Mouse (Mus musculus): ENCODE results near the gene Nfkbil1. TPM values are rescaled to one million over a fixed set of nuclear protein-coding genes. Genes with fewer than 3 reads are reported as not detected.
A peak's percentile ranks its signal among the peaks of the same experiment; 100 is the strongest.

Nfkbil1 gene
- total and polyA plus RNA-seq, 2 experiments from 2014 or later, result 6.7 to 33.4 TPM

DNA sequence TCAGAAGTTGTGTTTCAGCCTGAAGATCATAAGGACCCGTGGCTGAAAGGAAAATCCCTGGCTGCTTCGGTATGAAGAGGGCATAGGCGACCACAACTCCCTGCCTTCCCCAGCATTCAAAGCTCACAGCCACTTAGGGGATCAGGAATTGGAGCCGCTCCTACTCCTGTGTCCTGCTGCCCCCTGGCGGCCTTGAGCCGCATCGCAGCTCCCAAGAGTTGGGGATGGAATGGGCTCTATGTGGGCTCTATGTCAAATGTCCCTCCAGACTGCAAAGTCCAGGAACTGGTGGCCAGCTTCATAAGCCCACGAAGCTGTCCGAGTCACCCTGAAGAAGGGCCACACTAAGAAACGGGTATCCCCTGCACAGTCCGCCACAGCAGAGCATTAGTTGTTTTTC is 39.2 kb upstream of the Nfkbil1 start:
- no peaks in the 10 kb centered on the region for H3K4me1 ChIP-seq (ENCODE audit: control insufficient read depth, insufficient read depth)
- peak; percentile 54 for DNase-seq (ENCODE audit: low spot score)
- TF ChIP-seq CTCF (IDR thresholded peaks at IDR 0.05; ENCODE audit: low read depth) (peak; percentile 93), EP300 (IDR thresholded peaks at IDR 0.05; ENCODE audit: low read depth) (no peak)

DNA sequence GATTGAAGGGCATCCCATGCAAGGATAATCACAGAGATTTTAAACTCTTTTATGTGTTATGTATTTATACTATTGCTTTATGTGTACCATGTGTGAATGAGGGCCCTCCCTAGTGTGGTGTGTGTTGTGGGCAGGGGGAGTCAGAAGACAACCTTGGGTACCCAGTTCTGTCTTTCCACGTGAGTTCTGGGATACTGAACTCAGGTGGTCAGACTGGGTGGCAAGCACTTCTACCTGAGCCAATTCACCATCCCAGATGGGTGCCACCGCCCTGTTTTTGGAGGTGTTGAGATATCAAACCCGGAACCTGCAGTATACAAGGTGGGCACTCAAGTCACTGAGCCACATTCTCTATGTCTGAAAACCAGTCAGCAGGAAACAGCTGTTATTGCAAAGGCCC is 36.7 kb upstream of the Nfkbil1 start:
- H3K27me3 ChIP-seq (ENCODE audit: control insufficient read depth, insufficient read depth, low read length), result peaks cover 26% of the 10 kb centered on the region
- H3K4me1 ChIP-seq (ENCODE audit: control insufficient read depth, insufficient read depth), result no peaks in the 10 kb centered on the region
- H3K4me2 ChIP-seq (ENCODE audit: low read depth, low read length), result no peak overlapping the region
- no peaks in the 10 kb centered on the region for H3K9me3 ChIP-seq (replicated peaks; ENCODE audit: control insufficient read depth, low read length)
- no peak overlapping the region for H3K4me3 ChIP-seq (ENCODE audit: low read depth, low read length)
- no peaks in the 10 kb centered on the region for H3K36me3 ChIP-seq (replicated peaks; ENCODE audit: control insufficient read depth, insufficient read depth, low read length)
- H3K27ac ChIP-seq (ENCODE audit: low read depth), result no peak overlapping the region
- 59% methylated on average over 3 of the region's 3 CpGs for WGBS
- ATAC-seq (ENCODE audit: insufficient read depth, low read depth), result no peak
- no peak for DNase-seq (ENCODE audit: low spot score)
- TF ChIP-seq EP300 (IDR thresholded peaks at IDR 0.05; ENCODE audit: low read depth), result no peak
- TF ChIP-seq CTCF (IDR thresholded peaks at IDR 0.05; ENCODE audit: low read depth), result no peak
- no peak overlapping the region for H3K9ac ChIP-seq (replicated peaks; ENCODE audit: low read depth, low read length)

More for the DNA sequence above, 39.2 kb upstream of the Nfkbil1 start:
- 3% methylated on average over 11 of the region's 11 CpGs for WGBS
- Histone ChIP-seq H3K27me3 (ENCODE audit: control insufficient read depth, insufficient read depth, low read length) (peaks cover 30% of the 10 kb centered on the region), H3K27ac (ENCODE audit: low read depth) (no peak overlapping the region), H3K4me3 (ENCODE audit: low read depth, low read length) (no peak overlapping the region), H3K9me3 (replicated peaks; ENCODE audit: control insufficient read depth, low read length) (no peaks in the 10 kb centered on the region), H3K36me3 (replicated peaks; ENCODE audit: control insufficient read depth, insufficient read depth, low read length) (no peaks in the 10 kb centered on the region), H3K9ac (replicated peaks; ENCODE audit: low read depth, low read length) (no peak overlapping the region), H3K4me2 (ENCODE audit: low read depth, low read length) (no peak overlapping the region)
- peak; percentile 67 for ATAC-seq (ENCODE audit: insufficient read depth, low read depth)

DNA sequence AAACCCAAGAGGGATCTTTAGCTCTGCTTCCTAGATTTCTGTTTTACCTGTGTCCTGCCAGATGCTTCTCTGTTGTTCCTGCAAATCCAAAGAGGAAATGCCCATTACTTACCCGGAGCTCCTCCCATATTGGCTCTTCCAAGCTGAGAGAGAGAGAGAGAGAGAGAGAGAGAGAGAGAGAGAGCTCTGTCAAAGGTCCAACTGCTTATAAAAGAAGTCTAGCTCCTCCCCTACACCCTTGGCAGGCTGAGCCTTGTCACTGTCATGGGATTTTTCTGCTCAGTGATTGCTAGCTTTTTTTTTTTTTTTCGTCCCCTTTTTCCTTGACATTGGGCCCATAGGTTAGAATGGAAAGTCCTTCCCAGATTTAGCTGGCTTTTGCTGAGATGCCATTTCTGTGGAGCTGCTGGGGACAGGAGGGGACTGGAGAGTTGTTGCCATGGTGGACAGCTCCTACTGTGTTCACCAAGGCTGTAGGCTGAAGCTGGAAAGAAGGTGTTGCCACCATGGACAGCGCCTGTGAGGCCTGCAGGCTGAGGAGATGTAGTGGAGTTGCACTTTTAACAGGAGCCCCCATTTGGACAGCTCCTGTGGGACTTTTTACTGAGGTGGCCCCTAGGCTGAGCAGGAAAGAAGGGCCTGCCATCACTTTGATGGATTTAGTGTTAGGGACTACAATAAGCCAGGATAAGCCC is 34.2 kb upstream of the Nfkbil1 start:
- Histone ChIP-seq H3K4me3 (ENCODE audit: low read depth, low read length) (no peak overlapping the region), H3K36me3 (replicated peaks; ENCODE audit: control insufficient read depth, insufficient read depth, low read length) (no peaks in the 10 kb centered on the region), H3K27ac (ENCODE audit: low read depth) (no peak overlapping the region), H3K27me3 (ENCODE audit: control insufficient read depth, insufficient read depth, low read length) (peaks cover 3% of the 10 kb centered on the region; the same call in 1 of the 2 replicates), H3K4me2 (ENCODE audit: low read depth, low read length) (no peak overlapping the region), H3K9me3 (replicated peaks; ENCODE audit: control insufficient read depth, low read length) (no peaks in the 10 kb centered on the region), H3K4me1 (ENCODE audit: control insufficient read depth, insufficient read depth) (no peaks in the 10 kb centered on the region), H3K9ac (replicated peaks; ENCODE audit: low read depth, low read length) (no peak overlapping the region)
- TF ChIP-seq CTCF (IDR thresholded peaks at IDR 0.05; ENCODE audit: low read depth) (no peak), EP300 (IDR thresholded peaks at IDR 0.05; ENCODE audit: low read depth) (no peak)
- ATAC-seq (ENCODE audit: insufficient read depth, low read depth), result peak; percentile 83
- peak; percentile 72 for DNase-seq (ENCODE audit: low spot score)
- 23% methylated on average over 3 of the region's 3 CpGs for WGBS

DNA sequence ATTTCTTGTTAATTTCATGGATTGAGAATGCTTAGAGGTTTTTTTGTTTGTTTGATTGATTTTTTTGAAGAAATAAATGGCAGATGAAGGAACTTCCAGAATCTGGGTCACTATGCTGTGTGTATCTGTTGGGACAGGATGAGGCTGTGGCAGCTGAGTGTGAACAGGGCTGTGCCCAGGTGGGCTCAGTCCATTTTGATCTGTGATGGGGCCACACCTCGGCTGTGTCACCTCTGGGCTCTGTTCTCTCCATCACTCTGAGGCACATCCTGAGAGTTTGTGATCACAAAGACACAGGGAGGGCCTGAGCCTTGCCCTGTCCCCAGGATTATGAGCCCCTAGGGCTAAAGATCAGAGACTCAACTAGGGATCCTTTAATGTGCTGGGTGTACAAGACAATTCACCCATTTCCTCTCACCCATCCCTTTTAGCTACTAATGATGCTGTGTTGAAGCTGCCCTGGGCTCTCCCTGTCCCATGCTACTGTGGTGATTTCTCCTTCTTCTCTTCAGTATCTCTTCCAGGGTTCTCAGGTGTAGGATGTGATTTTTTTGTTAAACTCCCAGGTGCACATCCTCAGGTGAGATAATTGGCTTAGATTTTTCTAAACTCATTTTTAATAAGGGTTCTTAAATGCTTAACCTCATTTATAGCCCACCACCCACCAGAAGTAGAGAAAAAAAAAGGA is 32.0 kb upstream of the Nfkbil1 start:
- H3K4me2 ChIP-seq (ENCODE audit: low read depth, low read length), result no peak overlapping the region
- peaks cover 7% of the 10 kb centered on the region; the same call in 1 of the 2 replicates for H3K27me3 ChIP-seq (ENCODE audit: control insufficient read depth, insufficient read depth, low read length)
- H3K4me1 ChIP-seq (ENCODE audit: control insufficient read depth, insufficient read depth), result peaks cover 2% of the 10 kb centered on the region; the same call in 1 of the 2 replicates
- DNase-seq (ENCODE audit: low spot score), result no peak
- TF ChIP-seq CTCF (IDR thresholded peaks at IDR 0.05; ENCODE audit: low read depth), result no peak
- TF ChIP-seq EP300 (IDR thresholded peaks at IDR 0.05; ENCODE audit: low read depth), result no peak
- H3K9ac ChIP-seq (replicated peaks; ENCODE audit: low read depth, low read length), result no peak overlapping the region
- ATAC-seq (ENCODE audit: insufficient read depth, low read depth), result no peak
- no peaks in the 10 kb centered on the region for H3K9me3 ChIP-seq (replicated peaks; ENCODE audit: control insufficient read depth, low read length)
- no peak overlapping the region for H3K27ac ChIP-seq (ENCODE audit: low read depth)
- no peak overlapping the region for H3K4me3 ChIP-seq (ENCODE audit: low read depth, low read length)
- WGBS, result 53% methylated on average over 1 of the region's 1 CpGs
- H3K36me3 ChIP-seq (replicated peaks; ENCODE audit: control insufficient read depth, insufficient read depth, low read length), result no peaks in the 10 kb centered on the region

DNA sequence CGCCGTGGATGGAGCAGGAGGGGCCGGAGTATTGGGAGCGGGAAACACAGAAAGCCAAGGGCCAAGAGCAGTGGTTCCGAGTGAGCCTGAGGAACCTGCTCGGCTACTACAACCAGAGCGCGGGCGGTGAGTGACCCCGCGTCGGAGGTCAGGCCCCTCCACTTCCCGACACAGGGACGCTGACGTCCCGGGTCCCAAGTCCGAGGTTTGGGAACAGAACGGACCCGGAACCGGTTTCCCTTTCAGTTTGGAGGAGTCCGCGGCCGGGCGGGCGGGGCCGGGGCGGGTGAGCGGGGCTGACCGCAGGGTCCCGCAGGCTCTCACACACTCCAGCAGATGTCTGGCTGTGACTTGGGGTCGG is 27.9 kb upstream of the Nfkbil1 start:
- TF ChIP-seq EP300 (IDR thresholded peaks at IDR 0.05; ENCODE audit: low read depth) (no peak), CTCF (IDR thresholded peaks at IDR 0.05; ENCODE audit: low read depth) (no peak)
- no peaks in the 10 kb centered on the region for H3K9me3 ChIP-seq (replicated peaks; ENCODE audit: control insufficient read depth, low read length)
- H3K4me3 ChIP-seq (ENCODE audit: low read depth, low read length), result peak overlapping the region; percentile 85
- DNase-seq (ENCODE audit: low spot score) (no peak), ATAC-seq (ENCODE audit: insufficient read depth, low read depth) (peak; percentile 10)
- H3K4me2 ChIP-seq (ENCODE audit: low read depth, low read length), result peak overlapping the region; percentile 99
- H3K27ac ChIP-seq (ENCODE audit: low read depth), result no peak overlapping the region
- peaks cover 4% of the 10 kb centered on the region; the same call in 1 of the 2 replicates for H3K4me1 ChIP-seq (ENCODE audit: control insufficient read depth, insufficient read depth)
- H3K9ac ChIP-seq (replicated peaks; ENCODE audit: low read depth, low read length), result peak overlapping the region; percentile 70
- 2% methylated on average over 31 of the region's 31 CpGs for WGBS
- no peaks in the 10 kb centered on the region for H3K36me3 ChIP-seq (replicated peaks; ENCODE audit: control insufficient read depth, insufficient read depth, low read length)
- H3K27me3 ChIP-seq (ENCODE audit: control insufficient read depth, insufficient read depth, low read length), result peaks cover 23% of the 10 kb centered on the region
